Mouse (Mus musculus): Measurements from ENCODE around the gene Kdm6b. TPM values are rescaled to one million over a fixed set of nuclear protein-coding genes. Genes with fewer than 3 reads are reported as not detected.
A peak's percentile ranks its signal among the peaks of the same experiment; 100 is the strongest.

The Kdm6b gene
- polyA plus RNA-seq, 1 experiment from 2014 or later: 7.4 TPM

DNA sequence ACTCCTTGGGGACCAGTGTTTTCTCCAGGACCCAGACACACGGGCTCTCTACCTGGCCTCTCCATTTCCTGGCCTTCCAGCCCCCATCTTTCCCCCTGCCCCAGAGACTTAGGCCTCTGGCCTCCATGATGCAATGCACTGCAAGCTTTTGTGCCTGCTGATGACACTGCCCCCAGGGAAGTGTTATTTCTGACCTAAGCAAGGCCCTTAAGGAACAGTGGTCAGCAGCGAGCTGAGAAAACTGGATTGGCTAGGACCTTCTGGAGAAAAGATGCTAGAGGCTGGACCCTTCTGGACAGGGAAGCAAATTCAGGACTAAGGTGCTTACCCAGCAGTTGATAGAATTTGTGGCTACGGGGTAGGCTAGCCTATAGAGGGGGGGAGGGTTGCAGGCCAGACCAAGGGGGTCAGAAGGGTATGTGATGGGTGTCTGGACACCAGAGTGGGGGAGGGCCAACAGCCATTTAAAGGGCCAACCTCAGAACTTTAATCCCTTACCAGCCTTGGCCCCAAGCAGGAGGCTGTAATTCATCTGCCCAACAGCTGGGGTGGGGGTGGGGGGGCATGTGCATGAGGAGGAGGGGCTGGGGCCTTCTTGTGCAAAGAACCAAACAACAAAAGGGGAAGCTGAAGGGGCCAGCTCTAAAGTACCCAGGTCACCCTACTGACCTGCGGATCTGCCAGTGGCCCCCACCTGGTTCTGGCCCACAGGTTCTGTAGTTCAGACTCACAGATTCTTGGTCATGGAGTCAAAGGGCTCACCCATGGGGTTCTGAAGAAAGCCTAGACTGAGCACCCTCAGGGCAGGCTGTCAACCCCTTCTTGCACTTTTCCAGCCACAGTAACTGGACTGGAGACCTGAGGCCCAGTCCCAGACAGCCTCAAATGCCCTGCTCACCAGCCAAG lies 1.2 kb upstream of the Kdm6b start:
- Histone ChIP-seq H3K27ac (ENCODE audit: low read depth) (peak overlapping the region; percentile 96), H3K9ac (replicated peaks) (peak overlapping the region; percentile 72), H3K36me3 (replicated peaks; ENCODE audit: insufficient read depth, low read length) (no peaks in the 10 kb centered on the region), H3K27me3 (ENCODE audit: insufficient read depth, low read length) (no peaks in the 10 kb centered on the region), H3K4me3 (ENCODE audit: low read depth, low read length) (peak overlapping the region; percentile 59), H3K4me2 (ENCODE audit: low read depth, low read length) (peak overlapping the region; percentile 93), H3K4me1 (ENCODE audit: insufficient read depth) (peaks cover 70% of the 10 kb centered on the region), H3K9me3 (ENCODE audit: low read length) (no peaks in the 10 kb centered on the region)
- ATAC-seq (no peak), DNase-seq (no peak)
- TF ChIP-seq CTCF (IDR thresholded peaks at IDR 0.05; ENCODE audit: low read depth) (no peak), EP300 (IDR thresholded peaks at IDR 0.05; ENCODE audit: low read depth) (no peak)
- WGBS (ENCODE audit: insufficient replicate concordance): 25% methylated on average over 4 of the region's 4 CpGs

DNA sequence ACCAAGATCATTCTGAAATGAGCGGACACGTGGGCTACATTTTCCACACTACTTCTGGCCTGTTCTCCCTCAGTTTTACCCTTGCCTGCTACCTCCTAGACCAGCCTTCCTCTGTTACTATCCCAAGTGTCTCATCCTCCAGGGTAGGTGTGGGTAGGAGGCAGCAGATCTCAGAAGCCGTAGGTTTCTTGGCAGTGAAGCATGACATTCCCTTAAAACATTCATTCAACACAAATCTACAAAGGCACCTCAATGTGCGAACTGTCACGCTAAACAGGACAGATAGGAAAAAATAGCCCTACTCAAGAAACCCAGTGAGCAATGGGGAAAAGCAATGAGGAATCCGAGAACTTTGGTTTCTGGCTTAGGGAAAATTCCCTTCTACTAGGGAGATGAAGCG lies 927 bp downstream of the Kdm6b start:
- peak overlapping the region; percentile 77 for H3K4me3 ChIP-seq (ENCODE audit: low read depth, low read length)
- H3K4me1 ChIP-seq (ENCODE audit: insufficient read depth): peaks cover 58% of the 10 kb centered on the region
- no peak overlapping the region for H3K9ac ChIP-seq (replicated peaks)
- WGBS (ENCODE audit: insufficient replicate concordance): 71% methylated on average over 7 of the region's 7 CpGs
- H3K27me3 ChIP-seq (ENCODE audit: insufficient read depth, low read length): no peaks in the 10 kb centered on the region
- DNase-seq (no peak), ATAC-seq (no peak)
- no peak for TF ChIP-seq EP300 (IDR thresholded peaks at IDR 0.05; ENCODE audit: low read depth)
- no peak for TF ChIP-seq CTCF (IDR thresholded peaks at IDR 0.05; ENCODE audit: low read depth)
- H3K9me3 ChIP-seq (ENCODE audit: low read length): no peaks in the 10 kb centered on the region
- H3K27ac ChIP-seq (ENCODE audit: low read depth): peak overlapping the region; percentile 97; the same call in 1 of the 2 replicates
- H3K4me2 ChIP-seq (ENCODE audit: low read depth, low read length): peak overlapping the region; percentile 93
- H3K36me3 ChIP-seq (replicated peaks; ENCODE audit: insufficient read depth, low read length): peaks cover 5% of the 10 kb centered on the region

DNA sequence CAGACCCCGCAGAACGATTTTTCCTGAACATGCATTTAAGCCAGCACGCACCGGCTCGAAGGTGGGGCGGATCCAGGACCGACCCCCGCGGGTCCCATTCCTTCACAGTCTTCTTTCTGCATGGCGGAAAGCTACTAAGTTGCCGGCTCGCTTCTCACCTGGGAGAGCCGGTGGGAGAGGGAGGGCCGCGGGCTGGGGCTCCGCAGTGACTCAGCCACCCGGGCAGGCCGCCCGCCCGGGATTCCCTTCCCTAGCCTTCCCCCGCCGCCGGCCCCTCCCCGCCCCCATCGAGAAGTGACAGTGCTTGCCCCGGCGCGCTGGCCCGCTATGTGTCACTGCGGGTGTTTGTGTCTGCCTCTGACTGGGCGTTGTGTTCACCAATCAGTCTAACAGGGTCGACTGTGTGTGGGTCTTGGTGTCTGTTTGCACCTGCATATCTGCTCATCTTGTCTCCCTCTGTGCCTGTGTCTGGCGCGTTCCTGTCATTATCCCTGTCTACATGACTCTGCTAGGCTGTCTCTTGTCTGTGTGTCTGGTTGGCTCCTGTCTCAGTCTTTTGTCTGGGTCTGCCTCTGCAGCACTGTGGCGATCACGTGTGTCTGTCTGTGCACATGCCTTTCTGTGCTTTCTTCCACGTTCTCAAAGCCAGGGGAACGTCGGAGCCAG lies 1.8 kb downstream of the Kdm6b start:
- Histone ChIP-seq H3K9ac (replicated peaks) (peak overlapping the region; percentile 89), H3K4me1 (ENCODE audit: insufficient read depth) (peaks cover 50% of the 10 kb centered on the region), H3K4me2 (ENCODE audit: low read depth, low read length) (peak overlapping the region; percentile 93), H3K27ac (ENCODE audit: low read depth) (peak overlapping the region; percentile 97), H3K4me3 (ENCODE audit: low read depth, low read length) (peak overlapping the region; percentile 77), H3K36me3 (replicated peaks; ENCODE audit: insufficient read depth, low read length) (peaks cover 13% of the 10 kb centered on the region), H3K27me3 (ENCODE audit: insufficient read depth, low read length) (no peaks in the 10 kb centered on the region), H3K9me3 (ENCODE audit: low read length) (no peaks in the 10 kb centered on the region)
- peak; percentile 88 for DNase-seq
- TF ChIP-seq CTCF (IDR thresholded peaks at IDR 0.05; ENCODE audit: low read depth) (no peak), EP300 (IDR thresholded peaks at IDR 0.05; ENCODE audit: low read depth) (no peak)
- WGBS (ENCODE audit: insufficient replicate concordance): 1% methylated on average over 31 of the region's 39 CpGs
- ATAC-seq: peak; percentile 43

DNA sequence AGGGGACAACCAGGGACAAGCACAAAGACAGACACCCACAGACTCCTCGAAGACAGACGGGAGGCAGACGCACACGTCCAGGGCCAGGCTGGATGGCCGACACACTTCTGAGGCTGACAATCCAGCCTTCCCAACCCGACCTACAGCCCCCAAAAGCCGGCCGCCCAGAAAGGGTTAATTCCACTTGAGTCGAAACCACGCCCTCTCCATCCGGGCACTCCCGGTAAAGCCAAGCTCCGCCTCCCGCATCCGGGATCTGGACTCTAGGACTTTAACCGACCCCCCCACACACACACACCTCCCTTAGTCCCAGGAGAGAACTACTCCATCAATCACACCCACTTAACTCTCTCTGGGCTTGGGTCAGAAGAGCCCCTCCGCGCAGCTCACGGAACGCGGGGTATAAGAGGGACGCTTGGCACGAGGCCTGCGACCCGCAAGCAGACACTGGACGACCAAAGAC lies 2.4 kb downstream of the Kdm6b start:
- H3K9me3 ChIP-seq (ENCODE audit: low read length): no peaks in the 10 kb centered on the region
- under 1% methylated on average over 26 of the region's 26 CpGs for WGBS (ENCODE audit: insufficient replicate concordance)
- H3K27me3 ChIP-seq (ENCODE audit: insufficient read depth, low read length): no peaks in the 10 kb centered on the region
- no peak for TF ChIP-seq EP300 (IDR thresholded peaks at IDR 0.05; ENCODE audit: low read depth)
- no peak for TF ChIP-seq CTCF (IDR thresholded peaks at IDR 0.05; ENCODE audit: low read depth)
- peak overlapping the region; percentile 97 for H3K27ac ChIP-seq (ENCODE audit: low read depth)
- peak overlapping the region; percentile 77 for H3K4me3 ChIP-seq (ENCODE audit: low read depth, low read length)
- DNase-seq (peak; percentile 97), ATAC-seq (peak; percentile 62)
- peak overlapping the region; percentile 89 for H3K9ac ChIP-seq (replicated peaks)
- peaks cover 48% of the 10 kb centered on the region for H3K4me1 ChIP-seq (ENCODE audit: insufficient read depth)
- peak overlapping the region; percentile 93 for H3K4me2 ChIP-seq (ENCODE audit: low read depth, low read length)
- H3K36me3 ChIP-seq (replicated peaks; ENCODE audit: insufficient read depth, low read length): peaks cover 18% of the 10 kb centered on the region

DNA sequence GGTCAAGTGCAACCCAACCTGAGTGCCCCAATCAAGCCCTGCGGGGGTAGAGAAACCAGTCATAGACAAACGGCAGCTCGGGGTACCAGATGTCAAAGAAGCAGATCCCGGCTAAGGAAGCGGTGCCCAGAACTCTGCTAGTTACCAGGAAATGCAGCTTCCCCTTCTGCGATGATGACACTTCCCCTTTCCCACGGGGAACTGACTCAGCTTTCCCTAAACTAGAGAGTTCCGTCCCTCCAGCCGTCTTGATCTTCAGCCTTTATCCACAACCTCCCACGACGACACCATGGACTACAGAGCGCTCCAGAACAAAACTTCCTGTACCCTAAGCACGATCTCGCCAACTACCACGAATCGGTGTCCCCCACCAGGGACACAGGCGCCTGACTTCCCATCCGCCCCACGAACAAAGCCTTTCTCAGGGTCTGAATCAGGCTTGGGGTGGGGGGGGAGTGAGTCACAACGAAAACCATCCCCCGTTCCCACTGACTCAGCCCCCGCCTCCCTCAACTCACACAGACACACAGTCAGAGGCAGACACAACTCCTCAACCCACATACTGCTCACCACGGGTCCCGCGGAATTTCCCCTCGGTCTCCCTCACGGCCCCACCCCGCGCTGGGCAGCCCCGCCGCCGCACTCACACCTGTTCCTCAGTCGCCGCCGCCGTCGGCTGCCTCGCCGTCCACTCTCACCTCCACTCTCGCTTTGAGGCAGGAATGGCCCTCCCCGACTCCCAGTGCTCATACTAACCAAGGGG lies 3.0 kb downstream of the Kdm6b start:
- TF ChIP-seq EP300 (IDR thresholded peaks at IDR 0.05; ENCODE audit: low read depth): peak; percentile 49
- no peak for TF ChIP-seq CTCF (IDR thresholded peaks at IDR 0.05; ENCODE audit: low read depth)
- WGBS (ENCODE audit: insufficient replicate concordance): under 1% methylated on average over 41 of the region's 41 CpGs
- peak overlapping the region; percentile 77 for H3K4me3 ChIP-seq (ENCODE audit: low read depth, low read length)
- peak overlapping the region; percentile 89 for H3K9ac ChIP-seq (replicated peaks)
- ATAC-seq: peak; percentile 3
- peak overlapping the region; percentile 93 for H3K4me2 ChIP-seq (ENCODE audit: low read depth, low read length)
- peak; percentile 72 for DNase-seq
- peaks cover 43% of the 10 kb centered on the region for H3K4me1 ChIP-seq (ENCODE audit: insufficient read depth)
- H3K9me3 ChIP-seq (ENCODE audit: low read length): no peaks in the 10 kb centered on the region
- H3K27ac ChIP-seq (ENCODE audit: low read depth): peak overlapping the region; percentile 97
- H3K27me3 ChIP-seq (ENCODE audit: insufficient read depth, low read length): no peaks in the 10 kb centered on the region
- peaks cover 23% of the 10 kb centered on the region for H3K36me3 ChIP-seq (replicated peaks; ENCODE audit: insufficient read depth, low read length)

DNA sequence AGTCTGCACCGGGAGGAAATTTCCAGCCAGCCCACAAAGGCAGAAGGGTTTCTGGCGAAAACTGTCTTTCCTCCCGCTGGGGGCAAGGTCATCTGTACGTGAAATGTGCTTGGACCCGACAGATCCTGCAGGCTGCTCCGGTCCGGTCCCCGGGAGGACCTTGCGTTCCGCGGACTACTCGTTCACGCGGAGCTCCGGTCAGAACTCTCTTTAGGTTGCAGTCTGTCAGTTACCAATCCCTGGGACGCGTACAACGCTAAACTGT lies 3.5 kb downstream of the Kdm6b start:
- Histone ChIP-seq H3K4me3 (ENCODE audit: low read depth, low read length) (peak overlapping the region; percentile 77), H3K27ac (ENCODE audit: low read depth) (peak overlapping the region; percentile 97), H3K36me3 (replicated peaks; ENCODE audit: insufficient read depth, low read length) (peaks cover 28% of the 10 kb centered on the region), H3K9ac (replicated peaks) (peak overlapping the region; percentile 89), H3K4me1 (ENCODE audit: insufficient read depth) (peaks cover 38% of the 10 kb centered on the region), H3K9me3 (ENCODE audit: low read length) (no peaks in the 10 kb centered on the region), H3K27me3 (ENCODE audit: insufficient read depth, low read length) (no peaks in the 10 kb centered on the region), H3K4me2 (ENCODE audit: low read depth, low read length) (peak overlapping the region; percentile 93)
- no peak for DNase-seq
- 0% methylated on average over 18 of the region's 18 CpGs for WGBS (ENCODE audit: insufficient replicate concordance)
- TF ChIP-seq CTCF (IDR thresholded peaks at IDR 0.05; ENCODE audit: low read depth) (no peak), EP300 (IDR thresholded peaks at IDR 0.05; ENCODE audit: low read depth) (no peak)
- no peak for ATAC-seq

All from liver, postnatal 0 days (tissue).